Mouse (Mus musculus) lung, embryonic 14.5 days (tissue): ENCODE measurements around the gene Ppp1r10. TPM values are rescaled to one million over a fixed set of nuclear protein-coding genes. Genes with fewer than 3 reads are reported as not detected.

ENCODE experiments used
- ATAC-seq: fragments of 200-750 bp; cut with Nextera tagmentation; 2 replicates; pipeline ENCODE4 v1.8.0; 2017; ENCODE audit warnings: mild to moderate bottlenecking, moderate TSS enrichment, moderate library complexity; ENCODE audit not compliant: insufficient read depth
- DNase-seq: peaks from one replicate; pipeline ENCODE4 v3.0.0-alpha.2; 2015
- H3K27ac ChIP-seq: fragments of 300-500 bp; sonication (generic); 2 replicates; pipeline ENCODE4 v1.5.1; 2014; ENCODE audit warnings: low read depth, mild to moderate bottlenecking, moderate library complexity
- H3K27me3 ChIP-seq: fragments of 300-500 bp; sonication (generic); 2 replicates; pipeline ENCODE4 v1.6.1; 2014; ENCODE audit warnings: low read length, control low read depth; ENCODE audit not compliant: insufficient read depth
- H3K36me3 ChIP-seq: fragments of 300-500 bp; sonication (generic); 2 replicates; pipeline ENCODE4 v1.6.1; 2014; ENCODE audit warnings: control low read depth; ENCODE audit not compliant: insufficient read depth
- H3K4me1 ChIP-seq: fragments of 300-500 bp; sonication (generic); 2 replicates; pipeline ENCODE4 v1.6.1; 2014; ENCODE audit warnings: antibody characterized with exemption, control low read depth; ENCODE audit not compliant: insufficient read depth
- H3K4me2 ChIP-seq: fragments of 300-500 bp; sonication (generic); 2 replicates; pipeline ENCODE4 v1.6.1; 2014; ENCODE audit warnings: mild to moderate bottlenecking
- H3K4me3 ChIP-seq: fragments of 300-500 bp; sonication (generic); 2 replicates; pipeline ENCODE4 v1.5.1; 2014; ENCODE audit warnings: low read depth, low read length
- H3K9ac ChIP-seq: fragments of 300-500 bp; sonication (generic); 2 replicates; pipeline ENCODE4 v1.6.1; 2014
- H3K9me3 ChIP-seq: fragments of 300-500 bp; sonication (generic); 2 replicates; pipeline ENCODE4 v1.6.1; 2016; ENCODE audit warnings: low read depth, low read length, control low read depth
- CTCF ChIP-seq: IDR thresholded peaks from 2 replicates; pipeline ENCODE4 v1.5.1; 2016; ENCODE audit warnings: antibody characterized with exemption, low read depth
- WGBS: fragments of 180-500 bp; shearing (Covaris S2); extraction: QIAGEN DNeasy Blood & Tissue Kit; methylation state at CpG from one replicate; pipeline ENCODE4 v1.1.7; 2014; 5-methylcytosine and 5-hydroxymethylcytosine counted together
- polyA plus RNA-seq: library from polyadenylated mRNA; unstranded; fragments of >200 nt; fragmentation: Nextera tagmentation; extraction: Ambion mirVana; gene quantifications from 2 replicates; pipeline ENCODE4 v1.2.1, GENCODE M21; 2014

Ppp1r10 gene
- polyA plus RNA-seq, 1 experiment from 2014 or later = 36.3 TPM

DNA sequence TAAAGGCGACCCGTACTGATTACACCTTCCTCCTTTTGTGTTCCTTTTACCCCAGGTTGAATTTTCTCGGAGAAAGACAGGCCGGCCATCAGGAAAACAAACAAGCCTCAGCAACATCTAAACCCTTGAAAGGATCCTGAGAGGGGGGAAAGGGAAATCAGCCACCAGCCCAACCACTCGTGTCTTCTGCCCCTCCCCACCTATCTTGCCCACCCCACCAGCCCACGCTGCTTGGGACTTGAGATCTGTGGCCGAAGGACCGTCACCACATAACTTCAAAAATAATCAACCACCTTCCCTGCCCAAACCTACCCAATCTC is 869 bp downstream of the Ppp1r10 start:
- DNase-seq (peak; percentile 58), ATAC-seq (no peak)
- Histone ChIP-seq H3K4me2 (peak overlapping the region; percentile 100), H3K36me3 (peaks cover 35% of the 10 kb centered on the region), H3K9ac (peak overlapping the region; percentile 96), H3K9me3 (no peaks in the 10 kb centered on the region), H3K27me3 (no peaks in the 10 kb centered on the region), H3K4me1 (peaks cover 11% of the 10 kb centered on the region), H3K4me3 (peak overlapping the region; percentile 79), H3K27ac (peak overlapping the region; percentile 99)
- TF ChIP-seq CTCF = no peak
- 0% methylated on average over 8 of the region's 8 CpGs for WGBS

DNA sequence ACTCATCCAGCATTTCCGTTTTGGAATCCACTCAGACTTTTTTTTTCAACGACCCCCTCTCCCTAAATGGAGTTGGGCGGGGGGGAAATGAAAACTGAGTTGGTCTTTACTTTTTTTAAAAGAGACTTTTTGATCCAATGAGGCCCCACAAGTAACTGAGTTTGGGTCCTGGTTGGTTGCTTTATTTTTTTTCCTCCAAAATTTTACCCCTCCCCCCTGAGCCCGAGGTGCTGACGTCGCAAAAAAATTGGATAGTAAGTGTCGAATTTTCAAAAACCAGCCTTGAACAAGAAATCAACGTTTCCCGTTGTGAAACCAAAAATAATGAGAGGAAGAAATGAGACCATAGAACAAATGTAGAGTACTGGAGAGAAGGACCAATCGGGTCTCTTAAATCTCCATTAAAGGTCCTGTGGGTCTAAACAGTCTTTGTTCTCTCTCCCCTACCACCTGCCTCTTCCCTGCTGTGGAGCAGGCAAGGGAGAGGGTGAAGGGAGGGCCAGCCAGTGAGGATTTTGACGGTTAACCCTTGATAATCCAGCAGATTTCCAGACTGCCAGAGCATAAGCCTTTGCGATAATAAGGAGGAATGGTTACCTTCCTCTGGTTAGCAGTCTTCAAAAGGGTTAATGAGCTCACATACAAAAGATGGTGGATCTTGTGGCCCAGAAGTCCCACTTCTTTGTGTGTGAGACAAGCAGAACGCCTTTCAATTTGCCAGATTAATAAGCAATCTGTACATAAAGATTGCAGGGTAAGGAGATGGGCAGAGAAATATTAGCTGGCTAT is 1.4 kb downstream of the Ppp1r10 start:
- peaks cover 32% of the 10 kb centered on the region for H3K36me3 ChIP-seq
- peak overlapping the region; percentile 100 for H3K4me2 ChIP-seq
- H3K9me3 ChIP-seq = no peaks in the 10 kb centered on the region
- TF ChIP-seq CTCF = no peak
- ATAC-seq = no peak
- peak overlapping the region; percentile 96 for H3K9ac ChIP-seq
- peak overlapping the region; percentile 79 for H3K4me3 ChIP-seq
- peak; percentile 77 for DNase-seq
- H3K4me1 ChIP-seq = peaks cover 11% of the 10 kb centered on the region
- 0% methylated on average over 13 of the region's 13 CpGs for WGBS
- H3K27me3 ChIP-seq = no peaks in the 10 kb centered on the region
- H3K27ac ChIP-seq = peak overlapping the region; percentile 99

DNA sequence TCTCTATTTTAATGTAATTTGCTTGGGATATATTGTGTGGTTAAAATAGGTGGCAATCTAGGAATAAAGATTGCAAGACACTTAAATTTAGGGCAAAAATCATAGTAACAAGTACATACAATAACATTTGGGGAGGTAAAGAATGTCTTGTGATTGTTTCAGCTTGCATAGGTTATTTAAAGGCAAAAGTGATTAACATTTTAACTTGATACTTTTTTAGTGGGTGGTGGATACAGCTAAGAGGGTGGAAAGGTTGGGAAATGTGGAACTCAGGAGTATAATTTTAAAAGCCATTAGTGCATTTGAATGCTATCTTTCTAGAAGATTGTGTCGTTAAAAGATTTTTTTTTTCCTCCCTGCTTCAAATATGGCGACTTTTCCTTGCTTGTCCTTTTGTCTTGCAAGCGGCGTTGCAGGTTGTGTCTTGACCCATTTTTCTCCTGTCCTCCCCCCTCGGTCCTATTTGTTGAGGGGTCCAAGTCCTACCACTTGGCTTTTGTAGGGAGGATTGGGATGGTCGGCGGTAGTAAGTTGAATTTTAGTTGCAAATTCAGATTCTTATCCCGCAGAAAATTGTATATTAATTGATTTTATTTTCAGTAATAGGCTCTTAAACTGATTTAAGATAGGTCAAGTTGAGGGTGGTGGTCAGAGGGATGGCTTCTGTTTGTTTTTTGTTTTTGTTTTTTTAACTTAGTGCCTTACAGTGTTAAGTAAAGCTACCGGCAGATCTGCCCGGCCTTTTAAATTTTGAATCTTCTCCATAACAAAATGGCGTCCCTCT is 2.2 kb downstream of the Ppp1r10 start:
- TF ChIP-seq CTCF = no peak
- Histone ChIP-seq H3K27ac (peak overlapping the region; percentile 99), H3K9me3 (no peaks in the 10 kb centered on the region), H3K36me3 (peaks cover 29% of the 10 kb centered on the region), H3K27me3 (no peaks in the 10 kb centered on the region), H3K4me2 (peak overlapping the region; percentile 100), H3K4me3 (peak overlapping the region; percentile 79), H3K9ac (peak overlapping the region; percentile 96), H3K4me1 (peaks cover 11% of the 10 kb centered on the region)
- ATAC-seq (no peak), DNase-seq (peak; percentile 81)
- WGBS = 1% methylated on average over 11 of the region's 11 CpGs

DNA sequence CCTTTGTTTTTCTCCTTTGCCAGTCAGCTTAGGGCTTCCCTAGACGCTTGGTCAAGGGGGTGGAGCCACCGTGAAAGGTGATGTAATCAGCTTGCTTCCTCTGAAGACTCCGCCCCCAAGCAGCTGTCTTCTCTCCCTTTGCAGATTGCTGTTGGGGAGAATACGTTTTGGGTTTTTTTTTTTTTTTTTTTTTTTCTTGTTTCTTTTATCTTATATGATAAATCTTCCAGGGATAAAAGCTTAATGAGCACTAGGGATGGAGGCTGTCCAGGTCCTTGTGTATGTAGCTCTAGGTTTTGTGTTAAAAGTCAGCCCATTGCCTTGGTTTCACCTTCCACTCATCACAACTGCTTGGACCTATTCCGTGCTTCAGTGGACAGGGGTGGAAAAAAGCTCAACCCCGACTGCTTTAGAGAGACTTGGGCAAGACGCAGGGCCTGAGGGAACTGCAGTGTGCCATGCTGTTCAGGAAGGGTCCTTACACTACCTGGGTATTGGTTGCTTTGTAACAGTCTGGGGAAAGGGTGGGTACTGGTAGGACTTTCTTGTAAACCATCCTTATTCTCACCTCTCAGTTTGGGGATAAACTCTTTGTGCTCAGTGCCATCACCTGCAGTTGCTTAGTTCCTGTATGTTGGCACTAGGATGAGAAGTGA is 3.0 kb downstream of the Ppp1r10 start:
- Histone ChIP-seq H3K36me3 (peaks cover 33% of the 10 kb centered on the region), H3K27me3 (no peaks in the 10 kb centered on the region), H3K9ac (peak overlapping the region; percentile 96), H3K27ac (peak overlapping the region; percentile 99), H3K4me3 (peak overlapping the region; percentile 79), H3K9me3 (no peaks in the 10 kb centered on the region), H3K4me2 (peak overlapping the region; percentile 100), H3K4me1 (peaks cover 11% of the 10 kb centered on the region)
- TF ChIP-seq CTCF = no peak
- peak; percentile 38 for ATAC-seq
- WGBS = 7% methylated on average over 7 of the region's 7 CpGs
- DNase-seq = peak; percentile 100

DNA sequence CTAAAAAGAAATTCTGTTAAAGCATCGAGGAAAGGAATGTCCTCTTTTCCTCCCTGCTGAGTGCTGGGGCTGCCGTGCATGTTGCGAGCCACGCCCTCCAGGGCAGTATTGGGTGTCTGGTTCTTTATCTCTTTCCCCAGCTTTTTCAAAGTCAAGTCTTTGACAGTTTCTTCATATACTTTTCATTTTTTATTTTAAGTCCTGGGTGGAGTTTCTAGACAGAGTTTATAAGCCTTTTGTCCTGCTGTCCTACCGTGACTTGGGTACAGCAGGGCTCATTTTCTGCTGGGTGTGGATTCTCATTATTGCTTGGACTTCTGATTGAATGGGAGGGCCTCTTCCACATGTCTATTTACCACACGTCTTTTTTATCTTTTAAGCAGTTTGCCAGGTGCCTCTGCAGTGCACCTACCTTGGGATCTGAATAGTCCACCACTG is 3.6 kb downstream of the Ppp1r10 start:
- Histone ChIP-seq H3K4me3 (peak overlapping the region; percentile 79; the same call in 1 of the 2 replicates), H3K27ac (peak overlapping the region; percentile 99), H3K36me3 (peaks cover 35% of the 10 kb centered on the region), H3K4me1 (peaks cover 11% of the 10 kb centered on the region), H3K4me2 (peak overlapping the region; percentile 100), H3K9ac (peak overlapping the region; percentile 96), H3K27me3 (no peaks in the 10 kb centered on the region), H3K9me3 (no peaks in the 10 kb centered on the region)
- WGBS = 38% methylated on average over 6 of the region's 6 CpGs
- DNase-seq (peak; percentile 22), ATAC-seq (no peak)
- TF ChIP-seq CTCF = no peak

DNA sequence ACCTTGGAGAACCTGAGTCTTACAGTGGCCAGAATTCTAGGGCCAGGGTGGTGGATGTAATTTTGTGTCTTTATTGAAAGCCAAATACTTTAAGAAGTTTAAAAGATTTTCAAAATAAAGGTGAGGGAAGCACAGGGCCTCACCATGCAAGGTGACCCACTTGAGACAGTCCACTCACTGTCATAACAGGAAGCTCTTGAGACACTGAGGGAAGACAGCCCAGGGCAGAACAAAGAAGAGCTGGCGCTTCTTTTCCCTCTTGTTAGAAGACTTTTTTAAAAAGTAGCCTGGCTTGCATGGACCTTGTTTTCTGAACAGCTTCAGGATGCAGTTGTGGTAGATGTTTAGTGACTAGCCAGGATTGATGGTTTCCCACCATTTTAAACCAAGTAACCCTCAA is 4.2 kb downstream of the Ppp1r10 start:
- Histone ChIP-seq H3K4me3 (no peak overlapping the region), H3K9me3 (no peaks in the 10 kb centered on the region), H3K27ac (peak overlapping the region; percentile 99), H3K4me1 (peaks cover 11% of the 10 kb centered on the region), H3K36me3 (peaks cover 40% of the 10 kb centered on the region), H3K4me2 (peak overlapping the region; percentile 100; the same call in 1 of the 2 replicates), H3K9ac (no peak overlapping the region), H3K27me3 (no peaks in the 10 kb centered on the region)
- TF ChIP-seq CTCF = no peak
- 64% methylated on average over 1 of the region's 1 CpGs for WGBS
- ATAC-seq (no peak), DNase-seq (peak; percentile 23)
